Mouse (Mus musculus): ENCODE data around the gene Olfr1457. TPM values are rescaled to one million over a fixed set of nuclear protein-coding genes. Genes with fewer than 3 reads are reported as not detected.

Olfr1457 gene
- not detected for polyA plus RNA-seq (2014; fragmentation: Illumina TruSeq; extraction: RNeasy Lipid Tissue Mini Kit (QIAGEN cat#74804); ENCODE audit: low read depth, low replicate concordance)

DNA sequence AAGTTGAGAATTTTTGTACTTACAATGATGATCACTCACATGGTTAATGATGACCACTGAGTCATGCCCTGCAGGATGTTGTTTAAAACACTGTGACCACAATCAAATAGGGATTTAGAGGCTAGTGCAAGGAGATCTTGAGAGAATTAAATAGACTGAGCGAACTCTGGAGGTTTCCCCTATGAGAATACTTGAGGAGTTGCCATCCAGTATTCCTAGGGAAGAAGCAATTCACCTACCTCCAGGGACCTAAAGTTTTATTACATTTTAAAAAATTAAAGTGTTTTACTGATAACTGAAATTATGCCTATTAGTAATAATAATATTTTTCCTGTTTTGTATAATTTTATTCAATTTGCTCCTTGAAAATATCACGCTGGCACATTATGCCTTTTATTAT lies at the start of gene Olfr1457:
Gene Olfr1457, minus strand, starts transcription at position 101 of the 400 bp plus-strand sequence.

DNA sequence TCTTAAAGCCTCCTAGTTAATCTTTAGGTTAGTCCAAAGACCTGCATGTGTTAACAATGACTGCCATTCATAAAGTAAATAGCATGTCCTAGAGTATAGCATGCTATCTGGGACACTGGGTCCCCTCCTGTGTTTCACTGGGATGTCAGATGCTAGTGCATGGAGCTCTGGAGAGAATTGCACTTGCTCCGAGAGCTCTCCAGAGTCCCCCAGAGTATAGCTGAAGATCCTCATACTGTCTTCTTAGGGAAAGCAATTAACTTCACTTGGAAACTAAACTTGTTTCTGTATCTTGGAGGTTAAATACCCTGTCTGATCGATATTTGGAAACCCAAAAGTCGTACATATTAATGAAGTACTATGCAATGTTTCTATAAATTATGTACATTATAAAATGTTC lies 9.0 kb upstream of the Olfr1457 start, which contains the start of gene Olfr1458:
Gene Olfr1458, minus strand, starts transcription at position 101 of the 400 bp plus-strand sequence.

GRCm38 (mm10) chr19:13060310-13060709 lies 37.4 kb downstream of the Olfr1457 start, which contains the start of gene Olfr1454:
Gene Olfr1454 (plus strand): TSS chr19:13060610.

Other genes starting within 250 kb of the Olfr1457 start
- gene Olfr1444, start 240.6 kb downstream of the Olfr1457 start, polyA plus RNA-seq (2014; fragmentation: Illumina TruSeq; extraction: RNeasy Lipid Tissue Mini Kit (QIAGEN cat#74804); ENCODE audit: low read depth, low replicate concordance) = not detected
- not detected for gene Olfr1445, start 214.0 kb downstream of the Olfr1457 start, polyA plus RNA-seq (2014; fragmentation: Illumina TruSeq; extraction: RNeasy Lipid Tissue Mini Kit (QIAGEN cat#74804); ENCODE audit: low read depth, low replicate concordance)
- not detected for gene Olfr1446, start 204.4 kb downstream of the Olfr1457 start, polyA plus RNA-seq (2014; fragmentation: Illumina TruSeq; extraction: RNeasy Lipid Tissue Mini Kit (QIAGEN cat#74804); ENCODE audit: low read depth, low replicate concordance)
- not detected for gene Olfr1447, start 194.1 kb downstream of the Olfr1457 start, polyA plus RNA-seq (2014; fragmentation: Illumina TruSeq; extraction: RNeasy Lipid Tissue Mini Kit (QIAGEN cat#74804); ENCODE audit: low read depth, low replicate concordance)
- not detected for gene Olfr1448, start 173.5 kb downstream of the Olfr1457 start, polyA plus RNA-seq (2014; fragmentation: Illumina TruSeq; extraction: RNeasy Lipid Tissue Mini Kit (QIAGEN cat#74804); ENCODE audit: low read depth, low replicate concordance)
- gene Olfr1449, start 167.1 kb downstream of the Olfr1457 start, polyA plus RNA-seq (2014; fragmentation: Illumina TruSeq; extraction: RNeasy Lipid Tissue Mini Kit (QIAGEN cat#74804); ENCODE audit: low read depth, low replicate concordance) = not detected
- not detected for gene Olfr1450, start 147.6 kb downstream of the Olfr1457 start, polyA plus RNA-seq (2014; fragmentation: Illumina TruSeq; extraction: RNeasy Lipid Tissue Mini Kit (QIAGEN cat#74804); ENCODE audit: low read depth, low replicate concordance)
- gene Olfr1451, start 102.9 kb downstream of the Olfr1457 start, polyA plus RNA-seq (2014; fragmentation: Illumina TruSeq; extraction: RNeasy Lipid Tissue Mini Kit (QIAGEN cat#74804); ENCODE audit: low read depth, low replicate concordance) = not detected
- not detected for gene Olfr1453, start 69.6 kb downstream of the Olfr1457 start, polyA plus RNA-seq (2014; fragmentation: Illumina TruSeq; extraction: RNeasy Lipid Tissue Mini Kit (QIAGEN cat#74804); ENCODE audit: low read depth, low replicate concordance)
- gene Olfr1454, start 37.3 kb downstream of the Olfr1457 start, polyA plus RNA-seq (2014; fragmentation: Illumina TruSeq; extraction: RNeasy Lipid Tissue Mini Kit (QIAGEN cat#74804); ENCODE audit: low read depth, low replicate concordance) = not detected
- gene Olfr1458, start 8.9 kb upstream of the Olfr1457 start, polyA plus RNA-seq (2014; fragmentation: Illumina TruSeq; extraction: RNeasy Lipid Tissue Mini Kit (QIAGEN cat#74804); ENCODE audit: low read depth, low replicate concordance) = not detected
- not detected for gene Olfr1459, start 51.7 kb upstream of the Olfr1457 start, polyA plus RNA-seq (2014; fragmentation: Illumina TruSeq; extraction: RNeasy Lipid Tissue Mini Kit (QIAGEN cat#74804); ENCODE audit: low read depth, low replicate concordance)
- not detected for gene Olfr1461, start 65.1 kb upstream of the Olfr1457 start, polyA plus RNA-seq (2014; fragmentation: Illumina TruSeq; extraction: RNeasy Lipid Tissue Mini Kit (QIAGEN cat#74804); ENCODE audit: low read depth, low replicate concordance)
- gene Olfr1462, start 87.8 kb upstream of the Olfr1457 start, polyA plus RNA-seq (2014; fragmentation: Illumina TruSeq; extraction: RNeasy Lipid Tissue Mini Kit (QIAGEN cat#74804); ENCODE audit: low read depth, low replicate concordance) = not detected
- not detected for gene Olfr1463, start 133.4 kb upstream of the Olfr1457 start, polyA plus RNA-seq (2014; fragmentation: Illumina TruSeq; extraction: RNeasy Lipid Tissue Mini Kit (QIAGEN cat#74804); ENCODE audit: low read depth, low replicate concordance)
- gene Olfr1465, start 217.7 kb upstream of the Olfr1457 start, polyA plus RNA-seq (2014; fragmentation: Illumina TruSeq; extraction: RNeasy Lipid Tissue Mini Kit (QIAGEN cat#74804); ENCODE audit: low read depth, low replicate concordance) = not detected
- gene Olfr1466, start 241.0 kb upstream of the Olfr1457 start, polyA plus RNA-seq (2014; fragmentation: Illumina TruSeq; extraction: RNeasy Lipid Tissue Mini Kit (QIAGEN cat#74804); ENCODE audit: low read depth, low replicate concordance) = not detected